Mouse (Mus musculus) cerebellum, adult 2 months (tissue): Measurements from ENCODE around the gene Elovl7.

ENCODE experiments used
- CTCF ChIP-seq: fragments of 200-500 bp; IDR thresholded peaks from 2 replicates; pipeline ENCODE4 v1.5.1; 2011; ENCODE audit warnings: low read depth, mild to moderate bottlenecking, control low read depth, low read length, moderate library complexity, borderline replicate concordance; ENCODE audit not compliant: insufficient read depth
- POLR2A ChIP-seq: fragments of 200-500 bp; IDR thresholded peaks from 2 replicates; pipeline ENCODE4 v1.6.1; 2011; ENCODE audit warnings: low read length, control low read depth, borderline replicate concordance; ENCODE audit not compliant: insufficient read depth

GRCm38 (mm10) chr13:108210960-108211359, 3.2 kb upstream of the Elovl7 start:
- TF ChIP-seq POLR2A (no peak), CTCF (no peak)
